Mouse (Mus musculus) cerebellum, adult 2 months (tissue): Measurements from ENCODE around the gene Ntrk2.

Experiments used
- CTCF ChIP-seq: fragments of 200-500 bp; IDR thresholded peaks from 2 replicates; pipeline ENCODE4 v1.5.1; 2011; ENCODE audit warnings: low read depth, mild to moderate bottlenecking, control low read depth, low read length, moderate library complexity, borderline replicate concordance; ENCODE audit not compliant: insufficient read depth
- POLR2A ChIP-seq: fragments of 200-500 bp; IDR thresholded peaks from 2 replicates; pipeline ENCODE4 v1.6.1; 2011; ENCODE audit warnings: low read length, control low read depth, borderline replicate concordance; ENCODE audit not compliant: insufficient read depth

DNA sequence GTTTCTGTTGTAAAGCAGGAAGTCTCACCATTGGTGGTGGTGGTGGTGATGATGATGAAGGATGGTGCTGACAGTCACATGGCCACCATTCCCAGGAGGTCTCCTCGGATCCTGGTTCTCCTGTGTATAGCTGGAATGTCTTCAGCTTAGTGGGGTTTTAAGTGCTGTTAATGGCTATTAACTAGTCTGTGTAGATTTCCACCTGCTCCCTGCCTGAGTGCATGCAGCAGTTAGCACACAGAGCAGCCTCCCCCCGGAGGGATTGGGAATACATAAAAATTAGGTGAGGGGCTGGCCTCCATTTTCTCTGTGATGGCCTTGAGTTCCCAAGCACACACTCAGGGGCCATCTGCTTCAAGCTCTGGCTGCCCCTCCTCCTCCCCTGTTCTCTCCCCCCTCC is 36.9 kb upstream of the Ntrk2 start:
- no peak for TF ChIP-seq CTCF
- no peak for TF ChIP-seq POLR2A
